Mouse (Mus musculus) T-cell, adult 2 months (primary cell): ENCODE measurements around the gene Kif18a.

Experiments
- DNase-seq: peaks from one replicate; pipeline ENCODE4 v3.0.0; 2022; ENCODE audit warnings: low spot score

Gene Kif18a

GRCm38 (mm10) chr2:109374881-109375280 is 94.3 kb downstream of the Kif18a start:
- no peak for DNase-seq

- DNase-seq = no peak
Measured at GRCm38 (mm10) chr2:109384019-109384418, 103.5 kb downstream of the Kif18a start.

GRCm38 (mm10) chr2:109386211-109386610 is 105.7 kb downstream of the Kif18a start:
- no peak for DNase-seq

DNA sequence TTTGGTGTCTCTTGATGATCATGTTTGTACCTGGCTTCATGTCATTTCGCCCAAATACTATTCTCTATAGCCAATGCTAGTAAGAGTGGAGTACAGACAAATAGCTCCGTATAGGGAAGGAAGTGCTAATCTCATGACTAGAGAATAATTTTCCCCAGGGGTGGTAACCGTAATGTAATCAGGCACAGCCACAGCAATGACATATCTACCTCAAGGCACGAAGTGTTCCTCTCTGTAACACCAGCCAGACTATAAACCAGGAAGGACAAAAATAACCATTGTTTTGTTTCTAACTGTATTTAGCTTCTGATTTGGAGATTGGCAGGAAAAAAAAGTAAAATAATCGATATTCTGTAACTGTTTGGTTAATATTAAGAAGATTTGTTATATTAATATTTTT is 108.2 kb downstream of the Kif18a start:
- no peak for DNase-seq

DNA sequence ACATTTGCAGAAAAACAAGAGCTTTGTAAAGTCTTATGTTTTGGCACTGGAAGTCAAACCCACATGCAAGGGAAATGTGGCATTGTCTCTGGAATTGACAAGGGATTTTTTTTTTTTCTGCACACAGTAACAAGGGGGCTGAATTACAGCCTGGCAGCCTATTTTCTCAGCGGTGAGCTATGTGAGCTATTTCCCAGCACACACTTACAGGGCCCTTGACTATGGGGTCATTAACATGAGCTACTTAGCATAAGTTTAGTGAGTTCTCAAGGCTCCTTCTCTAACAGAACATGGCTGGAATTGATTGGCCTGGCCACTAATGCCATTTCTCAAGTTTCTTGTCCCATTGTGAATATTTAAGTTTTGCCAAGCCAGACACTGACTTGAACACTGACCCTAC is 109.4 kb downstream of the Kif18a start:
- no peak for DNase-seq
